Mouse (Mus musculus) left cerebral cortex, postnatal 4 days (tissue): Measurements from ENCODE around the gene Fkbp11. TPM values are rescaled to one million over a fixed set of nuclear protein-coding genes. Genes with fewer than 3 reads are reported as not detected.

Experiments
- total RNA-seq, 2 experiments: library from RNA; stranded (reverse); gene quantifications; 2 replicates each; pipeline ENCODE4 v1.2.3; 2021

Gene Fkbp11
- total RNA-seq, 2 experiments from 2014 or later: 2.7 to 3.5 TPM

Other genes with a start within 250 kb of the Fkbp11 start
- not detected for gene Lalba, start 245.5 kb downstream of the Fkbp11 start, total RNA-seq
- gene Olfr279, start 235.8 kb downstream of the Fkbp11 start, total RNA-seq: not detected
- 10 to 100 TPM; 72.2 to 77.1 TPM for gene Kansl2, start 193.9 kb downstream of the Fkbp11 start, total RNA-seq
- 10 to 100 TPM; 51.5 to 61.1 TPM for gene Ccnt1, start 157.3 kb downstream of the Fkbp11 start, total RNA-seq
- gene 4930415O20Rik, start 157.2 kb downstream of the Fkbp11 start, total RNA-seq: not detected
- gene Adcy6, start 118.1 kb downstream of the Fkbp11 start, total RNA-seq: 10 to 100 TPM; 55.1 to 56.6 TPM
- 100 to 1,000 TPM; 213 to 226 TPM for gene Cacnb3, start 97.4 kb downstream of the Fkbp11 start, total RNA-seq
- gene Ddx23, start 65.3 kb downstream of the Fkbp11 start, total RNA-seq: 10 to 100 TPM; 62.5 to 68.6 TPM
- gene Rnd1, start 50.7 kb downstream of the Fkbp11 start, total RNA-seq: 10 to 100 TPM; 46.5 to 49.7 TPM
- 10 to 100 TPM in 1 of 2 experiments, 1 to 10 TPM in 1; 9.9 to 10.3 TPM for gene Ccdc65, start 20.0 kb downstream of the Fkbp11 start, total RNA-seq
- gene Arf3, start 35.0 kb upstream of the Fkbp11 start, total RNA-seq: 100 to 1,000 TPM; 318 to 348 TPM
- gene Wnt10b, start 50.0 kb upstream of the Fkbp11 start, total RNA-seq: under 1 TPM; 0.36 to 0.40 TPM
- not detected for gene Wnt1, start 61.7 kb upstream of the Fkbp11 start, total RNA-seq
- gene Ddn, start 81.3 kb upstream of the Fkbp11 start, total RNA-seq: 100 to 1,000 TPM; 113 to 118 TPM
- gene Prkag1, start 103.3 kb upstream of the Fkbp11 start, total RNA-seq: 10 to 100 TPM; 35.0 to 38.1 TPM
- 10 to 100 TPM; 74.2 to 74.4 TPM for gene Kmt2d, start 143.0 kb upstream of the Fkbp11 start, total RNA-seq
- 10 to 100 TPM; 18.3 to 18.4 TPM for gene Rhebl1, start 166.3 kb upstream of the Fkbp11 start, total RNA-seq
- gene Dhh, start 170.3 kb upstream of the Fkbp11 start, total RNA-seq: under 1 TPM; 0.28 to 0.36 TPM
- gene Lmbr1l, start 190.0 kb upstream of the Fkbp11 start, total RNA-seq: 10 to 100 TPM; 31.4 to 42.2 TPM
- 1,000 to 10,000 TPM; 1,107 to 1,135 TPM for gene Tuba1b, start 206.4 kb upstream of the Fkbp11 start, total RNA-seq
- not detected for gene Gm49450, start 225.4 kb upstream of the Fkbp11 start, total RNA-seq
- 1,000 to 10,000 TPM; 8,276 to 8,744 TPM for gene Tuba1a, start 225.5 kb upstream of the Fkbp11 start, total RNA-seq